Mouse (Mus musculus) forebrain, postnatal 0 days (tissue): ENCODE data around the gene Haus6. TPM values are rescaled to one million over a fixed set of nuclear protein-coding genes. Genes with fewer than 3 reads are reported as not detected.

Source experiments
- ATAC-seq: fragments of 200-750 bp; cut with Nextera tagmentation; 2 replicates; pipeline ENCODE4 v1.8.0; 2017; ENCODE audit warnings: mild to moderate bottlenecking, moderate library complexity
- DNase-seq: peaks from one replicate; pipeline ENCODE4 v3.0.0-alpha.2; 2015
- H3K27ac ChIP-seq: fragments of 300-500 bp; sonication (generic); 2 replicates; pipeline ENCODE4 v1.5.1; 2014; ENCODE audit warnings: low read depth, mild to moderate bottlenecking, antibody characterized with exemption, low read length, moderate library complexity, mixed read lengths
- H3K27me3 ChIP-seq: fragments of 300-500 bp; sonication (generic); 2 replicates; pipeline ENCODE4 v1.6.1; 2014; ENCODE audit warnings: mild to moderate bottlenecking, low read length, mixed read lengths; ENCODE audit not compliant: insufficient read depth
- H3K36me3 ChIP-seq: fragments of 300-500 bp; sonication (generic); 2 replicates; pipeline ENCODE4 v1.6.1; 2014; ENCODE audit warnings: mild to moderate bottlenecking, moderate library complexity; ENCODE audit not compliant: insufficient read depth
- H3K4me1 ChIP-seq: fragments of 300-500 bp; sonication (generic); 2 replicates; pipeline ENCODE4 v1.6.1; 2014; ENCODE audit warnings: antibody characterized with exemption; ENCODE audit not compliant: insufficient read depth
- H3K4me2 ChIP-seq: fragments of 300-500 bp; sonication (generic); 2 replicates; pipeline ENCODE4 v1.6.1; 2014; ENCODE audit warnings: low read depth, mild to moderate bottlenecking, moderate library complexity
- H3K4me3 ChIP-seq: fragments of 300-500 bp; sonication (generic); 2 replicates; pipeline ENCODE4 v1.5.1; 2014; ENCODE audit warnings: low read depth, low read length, mixed read lengths
- H3K9ac ChIP-seq: fragments of 300-500 bp; sonication (generic); 2 replicates; pipeline ENCODE4 v1.6.1; 2014; ENCODE audit warnings: mild to moderate bottlenecking
- H3K9me3 ChIP-seq: fragments of 300-500 bp; sonication (generic); 2 replicates; pipeline ENCODE4 v1.6.1; 2016; ENCODE audit warnings: low read length
- CTCF ChIP-seq: sonication (generic); IDR thresholded peaks from 2 replicates; pipeline ENCODE4 v1.5.1; 2016; ENCODE audit warnings: antibody characterized with exemption, control low read depth, low read depth
- WGBS: fragments of 180-500 bp; shearing (Covaris S2); extraction: QIAGEN DNeasy Blood & Tissue Kit; methylation state at CpG from one replicate; pipeline ENCODE4 v1.1.7; 2014; 5-methylcytosine and 5-hydroxymethylcytosine counted together
- polyA plus RNA-seq: library from polyadenylated mRNA; unstranded; fragments of >200 nt; fragmentation: Nextera tagmentation; extraction: Ambion mirVana; gene quantifications from 2 replicates; pipeline ENCODE4 v1.2.1, GENCODE M21; 2015
- total RNA-seq: library from RNA; depleted of rRNA; stranded (reverse); fragments of >200 nt; gene quantifications from 2 replicates; pipeline ENCODE4 v1.2.3, GENCODE M21; 2014

Gene Haus6
- total and polyA plus RNA-seq, 2 experiments from 2014 or later, result 4.3 to 11.4 TPM

DNA sequence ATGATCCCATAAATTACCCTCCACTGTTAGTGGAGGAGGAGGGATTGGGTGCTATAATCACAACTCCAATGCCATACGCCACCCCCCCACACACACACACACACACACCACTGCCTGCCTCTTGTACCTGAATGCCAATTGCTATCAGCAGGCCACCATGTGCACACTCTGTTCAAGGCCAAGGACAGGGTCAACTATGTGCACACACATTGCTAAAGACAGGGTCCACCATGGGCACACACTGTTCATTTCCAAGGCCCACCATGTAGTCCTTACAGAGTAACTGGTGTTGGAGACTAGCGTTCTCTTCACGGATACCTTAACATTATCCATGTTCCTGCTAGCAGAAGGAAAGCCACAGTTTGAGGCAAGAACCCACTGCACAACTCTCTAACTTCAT is 50.8 kb downstream of the Haus6 start:
- 98% methylated on average over 3 of the region's 3 CpGs for WGBS
- no peak overlapping the region for H3K27ac ChIP-seq
- no peak overlapping the region for H3K4me3 ChIP-seq
- TF ChIP-seq CTCF, result no peak
- ATAC-seq (no peak), DNase-seq (no peak)
- no peaks in the 10 kb centered on the region for H3K9me3 ChIP-seq
- no peak overlapping the region for H3K9ac ChIP-seq
- no peaks in the 10 kb centered on the region for H3K36me3 ChIP-seq
- H3K4me2 ChIP-seq, result no peak overlapping the region
- H3K4me1 ChIP-seq, result no peaks in the 10 kb centered on the region
- no peaks in the 10 kb centered on the region for H3K27me3 ChIP-seq

DNA sequence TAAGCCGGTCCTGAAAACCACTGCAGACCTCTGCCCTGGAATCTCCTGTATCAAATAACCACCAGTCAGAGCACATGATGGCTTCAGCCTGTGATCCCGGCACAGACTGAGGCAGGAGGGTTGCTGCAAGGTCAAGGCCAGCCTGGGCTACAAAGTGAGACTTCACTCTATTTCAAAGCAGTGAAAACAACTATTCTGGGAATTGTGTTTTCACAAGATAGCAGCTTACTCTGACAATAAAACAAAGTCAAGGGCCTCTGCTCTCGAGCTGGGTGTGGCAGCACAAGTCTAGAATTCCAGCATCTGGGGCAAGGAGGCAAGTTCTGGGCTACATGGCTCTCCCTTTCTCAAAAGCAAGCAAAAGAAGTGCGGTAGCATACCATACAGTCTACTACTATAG is 52.8 kb downstream of the Haus6 start:
- Histone ChIP-seq H3K9ac (no peak overlapping the region), H3K9me3 (no peaks in the 10 kb centered on the region), H3K27me3 (no peaks in the 10 kb centered on the region), H3K4me2 (no peak overlapping the region), H3K36me3 (no peaks in the 10 kb centered on the region), H3K4me3 (no peak overlapping the region), H3K4me1 (no peaks in the 10 kb centered on the region), H3K27ac (no peak overlapping the region)
- no peak for ATAC-seq
- DNase-seq, result no peak
- 80% methylated on average over 4 of the region's 4 CpGs for WGBS
- TF ChIP-seq CTCF, result no peak

DNA sequence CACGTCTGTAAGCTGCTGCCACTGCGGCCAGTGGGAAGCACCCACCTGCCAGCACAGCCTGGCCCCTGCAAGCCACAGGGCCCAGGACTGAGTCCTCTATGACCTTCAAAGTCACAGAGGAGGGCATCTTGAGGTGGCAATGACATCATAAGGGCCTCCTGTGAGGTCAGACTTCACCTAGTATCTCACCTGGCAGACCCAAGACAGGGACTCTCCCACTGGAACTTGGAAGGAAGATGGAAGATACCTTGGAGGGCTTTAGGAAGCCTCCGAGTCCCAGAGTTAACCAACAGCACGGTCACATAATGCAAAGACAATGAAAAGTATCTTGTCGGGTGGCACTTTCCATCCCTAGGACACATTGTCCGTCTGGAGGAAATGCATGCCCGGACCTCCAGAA is 53.6 kb downstream of the Haus6 start, which contains the start of gene Saxo1:
TSS of gene Saxo1 (minus strand) at position 101 of the 400 bp plus-strand sequence.
- Histone ChIP-seq H3K27ac (no peak within 1 kb of the TSS), H3K4me1 (no peaks in the 10 kb centered on the region), H3K4me2 (no peak within 1 kb of the TSS), H3K36me3 (no peaks in the 10 kb centered on the region), H3K9ac (no peak within 1 kb of the TSS), H3K4me3 (no peak within 1 kb of the TSS), H3K9me3 (no peaks in the 10 kb centered on the region), H3K27me3 (no peaks in the 10 kb centered on the region)
- ATAC-seq, result no peak
- WGBS, result 91% methylated on average over 7 of the region's 7 CpGs
- no peak for DNase-seq
- no peak for TF ChIP-seq CTCF

DNA sequence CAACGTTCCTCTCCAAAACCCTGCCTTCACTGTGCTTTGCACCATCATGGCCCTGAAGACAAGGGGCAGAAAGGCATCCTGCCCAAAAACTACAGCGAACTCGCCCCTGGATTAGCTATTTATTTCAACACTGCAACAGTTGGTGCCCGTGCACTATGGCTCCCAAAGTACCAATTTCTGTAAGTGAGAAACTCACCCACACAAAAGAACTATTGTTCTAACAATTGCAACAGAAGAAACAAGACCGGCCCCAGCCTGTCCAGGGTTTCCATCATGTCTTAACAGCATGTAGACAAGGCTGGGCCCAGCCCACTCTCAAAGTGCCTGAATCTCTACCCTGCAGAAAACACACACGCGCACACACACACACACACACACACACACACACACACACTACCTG is 54.5 kb downstream of the Haus6 start:
- Histone ChIP-seq H3K4me2 (no peak overlapping the region), H3K27ac (no peak overlapping the region), H3K36me3 (no peaks in the 10 kb centered on the region), H3K9ac (no peak overlapping the region), H3K4me1 (no peaks in the 10 kb centered on the region), H3K9me3 (no peaks in the 10 kb centered on the region), H3K27me3 (no peaks in the 10 kb centered on the region), H3K4me3 (no peak overlapping the region)
- no peak for DNase-seq
- TF ChIP-seq CTCF, result no peak
- no peak for ATAC-seq
- WGBS, result 62% methylated on average over 7 of the region's 7 CpGs

DNA sequence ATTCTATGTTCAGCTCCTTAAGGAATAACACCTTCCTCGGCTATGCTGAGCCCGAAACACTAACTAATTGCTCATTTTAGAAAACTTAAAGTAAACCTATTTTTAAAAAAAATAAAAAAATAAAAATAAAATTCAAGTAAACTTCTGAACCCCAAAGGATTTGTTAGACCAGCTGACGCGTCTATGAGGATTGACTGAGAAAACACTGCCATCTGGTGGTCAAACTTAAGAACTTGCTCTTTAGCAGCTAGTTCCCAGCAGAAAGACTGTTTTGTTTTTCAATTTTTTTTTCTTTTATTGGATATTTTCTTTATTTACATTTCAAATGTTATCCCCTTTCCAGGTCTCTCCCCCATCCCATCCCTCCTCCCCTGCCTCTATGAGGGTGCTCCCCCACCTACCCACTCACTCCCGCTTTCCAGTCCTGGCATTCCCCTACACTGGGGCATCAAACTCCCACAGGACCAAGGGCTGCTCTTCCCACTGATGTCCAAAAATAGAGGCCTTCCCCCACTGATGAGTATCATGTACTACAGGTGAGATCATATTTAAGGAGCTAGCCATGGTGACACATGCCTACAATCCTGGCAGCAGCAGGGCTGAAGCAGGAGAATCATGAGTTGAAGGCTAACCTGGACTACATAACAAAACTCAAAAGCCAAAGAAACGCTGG is 56.7 kb downstream of the Haus6 start:
- Histone ChIP-seq H3K27ac (no peak overlapping the region), H3K36me3 (no peaks in the 10 kb centered on the region), H3K27me3 (no peaks in the 10 kb centered on the region), H3K9ac (no peak overlapping the region), H3K4me2 (no peak overlapping the region), H3K9me3 (no peaks in the 10 kb centered on the region), H3K4me3 (no peak overlapping the region), H3K4me1 (no peaks in the 10 kb centered on the region)
- ATAC-seq (peak; percentile 43; the same call in 1 of the 2 replicates), DNase-seq (peak; percentile 77)
- peak; percentile 71 for TF ChIP-seq CTCF
- WGBS, result 25% methylated on average over 6 of the region's 6 CpGs

DNA sequence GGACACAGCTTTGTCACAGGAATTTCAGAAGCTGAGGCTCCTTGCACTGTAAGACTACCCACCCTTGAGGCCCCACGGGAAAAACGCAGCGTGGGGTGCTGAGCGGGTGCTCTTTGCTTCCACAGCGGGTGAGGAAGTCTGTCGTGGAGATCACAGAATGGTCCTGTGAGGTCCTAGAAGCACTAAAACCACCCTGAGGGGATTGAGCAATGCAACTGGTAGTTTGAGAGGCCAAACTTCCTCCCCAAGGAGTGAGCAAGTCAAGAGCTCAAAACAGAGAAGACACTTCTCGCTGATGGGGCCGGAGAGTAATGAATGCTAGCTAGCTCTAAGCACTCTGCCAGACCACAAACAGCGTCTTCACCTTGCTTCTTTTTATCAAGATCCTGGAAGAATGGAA is 63.5 kb downstream of the Haus6 start:
- 92% methylated on average over 9 of the region's 9 CpGs for WGBS
- H3K4me2 ChIP-seq, result no peak overlapping the region
- H3K4me3 ChIP-seq, result no peak overlapping the region
- no peaks in the 10 kb centered on the region for H3K36me3 ChIP-seq
- H3K9ac ChIP-seq, result no peak overlapping the region
- no peaks in the 10 kb centered on the region for H3K9me3 ChIP-seq
- H3K27ac ChIP-seq, result no peak overlapping the region
- DNase-seq (no peak), ATAC-seq (no peak)
- TF ChIP-seq CTCF, result no peak
- no peaks in the 10 kb centered on the region for H3K4me1 ChIP-seq
- H3K27me3 ChIP-seq, result no peaks in the 10 kb centered on the region

DNA sequence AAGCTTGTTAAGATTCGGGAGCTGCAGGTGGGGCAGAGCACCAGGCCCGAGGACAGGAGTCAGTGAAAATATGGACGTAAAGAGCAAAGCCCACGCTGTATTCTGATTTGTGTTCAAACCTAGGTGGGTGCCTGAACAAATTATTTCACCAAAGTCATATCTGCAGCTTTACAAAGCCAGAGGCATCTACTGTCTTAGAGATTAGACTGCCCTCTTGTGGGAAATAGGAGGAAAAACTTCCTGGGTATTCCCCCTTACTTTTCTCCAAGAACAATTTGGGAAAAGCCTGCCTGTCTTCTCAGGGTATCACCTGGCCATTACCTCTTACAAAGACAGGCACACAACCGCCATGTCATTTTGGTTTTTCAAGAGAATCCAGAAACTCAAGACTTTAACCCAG is 66.2 kb downstream of the Haus6 start:
- Histone ChIP-seq H3K4me1 (no peaks in the 10 kb centered on the region), H3K4me3 (no peak overlapping the region), H3K36me3 (no peaks in the 10 kb centered on the region), H3K9ac (no peak overlapping the region), H3K27ac (no peak overlapping the region), H3K4me2 (no peak overlapping the region), H3K27me3 (no peaks in the 10 kb centered on the region), H3K9me3 (no peaks in the 10 kb centered on the region)
- TF ChIP-seq CTCF, result peak; percentile 76
- DNase-seq (peak; percentile 58), ATAC-seq (peak; percentile 50; the same call in 1 of the 2 replicates)
- 59% methylated on average over 5 of the region's 5 CpGs for WGBS
